Mouse (Mus musculus) spleen, postnatal 4 days (tissue): Measurements from ENCODE around the gene Dnmt3l.
"Not testable (repeated sequence)": the region's sequence is repeated elsewhere in the genome, so short reads cannot be mapped to it uniquely, and the experiment has no call there.

ENCODE experiments used
- DNase-seq, 2 experiments: peaks; one replicate each; pipeline ENCODE4 v3.0.0; 2022; ENCODE audit warnings: low spot score in 2 of 2

The Dnmt3l gene

GRCm38 (mm10) chr10:78084073-78084472 lies 42.3 kb downstream of the Dnmt3l start:
- no peak for DNase-seq

- no peak for DNase-seq
Observed at GRCm38 (mm10) chr10:78085711-78086110, 44.0 kb downstream of the Dnmt3l start.

GRCm38 (mm10) chr10:78086444-78087061 lies 44.8 kb downstream of the Dnmt3l start:
- no peak for DNase-seq

DNA sequence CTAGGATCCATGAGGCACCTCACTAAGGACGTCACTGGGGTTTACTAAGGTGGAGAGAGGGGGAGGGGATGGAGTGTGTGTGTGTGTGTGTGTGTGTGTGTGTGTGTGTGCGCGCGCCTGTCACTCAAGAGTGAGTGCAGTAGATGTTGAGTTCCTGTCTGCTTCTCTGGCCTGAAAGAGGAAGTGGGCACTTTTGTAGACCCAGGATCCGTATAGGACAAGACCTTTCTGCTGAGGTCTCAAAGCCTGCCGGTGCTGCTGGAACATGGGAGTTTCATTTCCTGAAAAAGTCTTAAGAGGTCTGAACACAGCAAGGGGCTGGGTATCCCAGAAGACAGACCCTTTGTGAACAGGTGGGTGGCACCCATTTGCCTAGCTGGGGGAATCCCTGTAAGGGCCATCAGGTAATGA lies 45.4 kb downstream of the Dnmt3l start:
- peak; percentile 52 to 74 for DNase-seq

GRCm38 (mm10) chr10:78090246-78090645 lies 48.5 kb downstream of the Dnmt3l start:
- DNase-seq, result no peak

DNA sequence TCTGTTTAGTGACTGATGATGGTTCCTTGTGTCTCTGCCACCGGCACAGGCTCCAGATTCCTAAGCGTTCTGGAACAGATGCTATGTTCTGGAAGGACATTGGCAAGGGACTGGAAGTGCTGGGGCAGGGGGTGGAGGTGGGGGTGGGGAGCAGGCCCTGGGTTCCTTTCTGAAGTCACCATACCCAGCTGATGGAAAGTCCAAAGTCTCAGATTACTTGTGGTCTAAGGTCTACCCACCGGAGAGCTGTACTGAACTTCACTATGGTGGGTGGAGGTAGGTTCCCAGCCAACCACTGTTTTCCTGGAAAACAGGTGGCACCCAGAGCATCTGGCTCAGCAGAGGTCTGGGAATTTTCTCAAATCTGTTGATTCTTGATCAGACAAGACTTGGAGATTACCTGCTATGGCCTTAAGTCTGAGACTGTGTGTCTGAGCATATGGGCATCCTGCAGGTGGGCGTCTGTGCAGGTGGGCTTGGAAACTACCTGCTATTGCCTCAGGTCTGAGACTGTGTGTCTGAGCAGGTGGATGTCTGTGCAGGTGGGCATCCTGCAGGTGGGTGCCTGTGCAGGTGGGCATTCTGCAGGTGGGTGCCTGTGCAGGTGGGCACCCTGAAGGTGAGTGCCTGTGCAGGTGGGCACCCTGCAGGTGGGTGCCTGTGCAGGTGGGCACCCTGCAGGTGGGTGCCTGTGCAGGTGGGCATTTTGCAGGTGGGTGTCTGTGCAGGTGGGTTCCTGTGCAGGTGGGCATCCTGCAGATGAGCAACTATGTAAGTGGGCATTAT lies 49.2 kb downstream of the Dnmt3l start:
- DNase-seq, result no peak

DNA sequence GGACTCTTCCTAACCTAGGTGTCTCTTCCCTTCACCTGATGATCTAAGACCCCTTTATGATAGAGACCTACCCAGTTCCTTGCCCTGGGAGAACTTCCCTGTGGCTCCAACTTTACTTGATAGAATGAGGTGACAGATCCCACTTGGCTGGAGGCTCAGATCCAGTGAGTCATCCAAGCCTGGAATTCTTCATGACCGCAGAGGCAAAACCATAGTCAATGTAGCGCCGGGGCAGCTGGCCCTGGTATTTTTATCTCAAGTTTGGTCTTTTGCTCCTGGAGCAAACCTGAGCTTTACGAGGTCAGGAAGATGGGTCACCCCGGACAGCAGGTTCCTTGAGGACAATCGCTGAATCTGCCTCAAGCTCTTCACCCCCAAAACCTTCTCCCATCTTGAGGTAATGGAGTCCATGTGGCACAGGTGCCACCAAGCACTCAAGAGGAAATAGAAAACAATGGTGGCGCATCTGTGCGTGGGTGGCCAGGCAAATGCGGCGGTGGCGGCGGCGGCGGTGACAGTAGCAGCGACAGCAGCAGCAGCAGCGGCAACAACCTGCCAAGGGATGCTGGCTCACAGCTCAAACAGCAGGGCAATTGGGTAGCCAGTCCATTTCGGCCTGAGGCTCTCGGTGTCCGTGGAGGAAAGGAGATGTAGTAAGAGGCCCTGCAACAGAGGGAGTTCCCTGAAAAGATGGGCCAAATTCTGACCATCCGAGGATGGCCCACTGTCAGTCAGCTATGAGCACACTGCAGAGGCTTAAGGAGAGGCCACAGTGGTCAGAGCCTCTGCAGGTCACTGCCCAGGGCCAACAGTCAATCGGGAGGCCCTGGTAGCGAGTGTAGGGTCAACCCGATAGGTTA lies 50.3 kb downstream of the Dnmt3l start:
- peak; percentile 36 to 69 for DNase-seq

- DNase-seq, result peak; percentile 60 to 73
Observed at GRCm38 (mm10) chr10:78092725-78093029, 50.9 kb downstream of the Dnmt3l start.

- no peak for DNase-seq
Observed at GRCm38 (mm10) chr10:78095221-78095620, 53.5 kb downstream of the Dnmt3l start.

- no peak for DNase-seq
Observed at GRCm38 (mm10) chr10:78095954-78096931, 54.5 kb downstream of the Dnmt3l start.

- not testable (repeated sequence) for DNase-seq
Observed at GRCm38 (mm10) chr10:78099860-78100259, 58.1 kb downstream of the Dnmt3l start.

DNA sequence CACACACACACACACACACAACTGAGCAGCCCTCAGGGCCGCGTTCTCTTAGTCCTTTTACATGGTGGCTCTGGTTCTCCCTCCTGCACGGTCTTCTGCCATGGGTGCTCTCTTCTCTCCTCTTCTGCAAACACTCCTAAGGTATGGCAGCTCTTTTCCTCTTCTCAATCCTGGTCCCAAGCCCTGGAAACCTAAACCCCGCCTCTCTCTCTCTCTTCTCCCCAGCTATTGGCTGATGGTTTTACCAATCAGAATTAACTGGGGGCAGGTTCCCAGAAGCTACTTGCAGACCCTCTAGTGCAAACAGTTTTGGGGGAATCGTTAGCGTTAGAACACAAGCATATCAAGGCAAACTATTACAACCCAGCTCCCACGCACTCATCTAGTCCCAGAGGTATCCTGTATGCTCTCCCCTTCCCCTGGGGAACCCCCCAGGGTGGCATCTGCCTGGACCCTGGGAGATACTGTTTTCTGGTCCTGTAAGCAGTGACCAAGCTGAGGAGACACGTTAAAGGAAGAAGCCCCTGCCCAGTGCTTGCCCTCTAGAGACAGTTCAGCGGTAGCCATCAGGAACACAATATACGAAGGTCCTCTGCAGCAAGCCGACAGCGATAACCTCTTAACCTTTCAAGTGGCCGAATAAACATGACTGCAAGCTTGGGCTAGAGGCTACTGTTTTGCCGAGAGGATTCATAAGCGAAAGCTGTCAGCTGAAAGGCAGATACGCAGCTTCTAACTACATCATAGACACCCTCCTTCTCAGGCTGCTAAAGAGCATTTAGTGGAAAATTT lies 59.4 kb downstream of the Dnmt3l start:
- DNase-seq, result no peak

GRCm38 (mm10) chr10:78104555-78105490 lies 63.1 kb downstream of the Dnmt3l start:
- no peak for DNase-seq

DNA sequence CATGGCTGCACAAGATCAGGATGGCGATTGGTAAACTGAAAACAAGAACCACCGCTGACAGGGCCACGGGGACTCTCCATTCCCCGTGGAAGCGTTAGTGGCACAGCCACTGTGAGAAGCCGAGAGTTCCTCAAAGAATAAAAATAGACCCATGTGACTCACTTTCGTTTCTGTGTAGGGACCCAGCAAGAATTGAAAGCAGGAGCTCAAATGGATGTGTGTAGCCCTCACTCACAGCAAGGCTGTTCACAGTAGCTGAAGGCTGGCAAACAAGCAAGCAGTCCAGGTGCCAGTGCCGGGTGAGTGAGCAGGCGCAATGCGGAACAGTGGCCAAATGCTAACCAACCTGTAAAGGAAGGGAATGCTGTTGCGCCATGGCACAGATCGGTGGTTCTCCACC lies 63.8 kb downstream of the Dnmt3l start:
- DNase-seq, result no peak
